Mouse (Mus musculus) midbrain, embryonic 10.5 days (tissue): ENCODE measurements around the gene Gm20388. TPM values are rescaled to one million over a fixed set of nuclear protein-coding genes. Genes with fewer than 3 reads are reported as not detected.
A peak's percentile ranks its signal among the peaks of the same experiment; 100 is the strongest.

Source experiments
- DNase-seq: peaks from one replicate; pipeline ENCODE4 v3.0.0-alpha.2; 2017; ENCODE audit warnings: low spot score
- H3K27ac ChIP-seq: fragments of 300-500 bp; sonication (generic); replicated peaks from 2 replicates; pipeline ENCODE4 v1.5.1; 2016; ENCODE audit warnings: mild to moderate bottlenecking
- H3K27me3 ChIP-seq: fragments of 300-500 bp; sonication (generic); 2 replicates; pipeline ENCODE4 v1.6.1; 2016; ENCODE audit warnings: low read depth, mild to moderate bottlenecking; ENCODE audit not compliant: poor library complexity, severe bottlenecking
- H3K36me3 ChIP-seq: fragments of 300-500 bp; sonication (generic); 2 replicates; pipeline ENCODE4 v1.6.1; 2016; ENCODE audit warnings: mild to moderate bottlenecking, moderate library complexity
- H3K4me1 ChIP-seq: fragments of 300-500 bp; sonication (generic); 2 replicates; pipeline ENCODE4 v1.6.1; 2016
- H3K4me3 ChIP-seq: fragments of 300-500 bp; sonication (generic); 2 replicates; pipeline ENCODE4 v1.5.1; 2016; ENCODE audit warnings: mild to moderate bottlenecking, moderate library complexity
- H3K9me3 ChIP-seq: fragments of 300-500 bp; sonication (generic); replicated peaks from 2 replicates; pipeline ENCODE4 v1.6.1; 2016; ENCODE audit warnings: mild to moderate bottlenecking
- WGBS: fragments of 180-500 bp; shearing (Covaris S2); methylation state at CpG from one replicate; pipeline ENCODE4 v1.1.7; 2016; 5-methylcytosine and 5-hydroxymethylcytosine counted together
- polyA plus RNA-seq: library from polyadenylated mRNA; unstranded; fragments of >200 nt; fragmentation: Nextera tagmentation; extraction: Ambion mirVana; gene quantifications from 2 replicates; pipeline ENCODE4 v1.2.1, GENCODE M21; 2016

Gm20388 gene
- polyA plus RNA-seq, 1 experiment from 2014 or later: 7.1 TPM

GRCm38 (mm10) chr8:120476711-120477575 lies 566.3 kb downstream of the Gm20388 start:
- Histone ChIP-seq H3K27me3 (peaks cover 39% of the 10 kb centered on the region), H3K27ac (peak overlapping the region; percentile 81), H3K9me3 (no peaks in the 10 kb centered on the region), H3K36me3 (no peaks in the 10 kb centered on the region), H3K4me1 (peaks cover 89% of the 10 kb centered on the region), H3K4me3 (0 out of 2 replicates have a peak overlapping the region, but pooled peaks have one; percentile 3)
- WGBS: 61% methylated on average over 25 of the region's 25 CpGs
- no peak for DNase-seq

- no peak for DNase-seq
- Histone ChIP-seq H3K4me3 (no peak overlapping the region), H3K4me1 (peaks cover 81% of the 10 kb centered on the region), H3K27me3 (peaks cover 46% of the 10 kb centered on the region), H3K36me3 (no peaks in the 10 kb centered on the region), H3K9me3 (no peaks in the 10 kb centered on the region), H3K27ac (peak overlapping the region; percentile 9; the same call in 1 of the 2 replicates)
- 89% methylated on average over 11 of the region's 11 CpGs for WGBS
Observed at GRCm38 (mm10) chr8:120478754-120479153, 568.1 kb downstream of the Gm20388 start.

- peak overlapping the region; percentile 9 for H3K27ac ChIP-seq
- H3K36me3 ChIP-seq: no peaks in the 10 kb centered on the region
- no peak for DNase-seq
- H3K4me1 ChIP-seq: peaks cover 81% of the 10 kb centered on the region
- peaks cover 46% of the 10 kb centered on the region for H3K27me3 ChIP-seq
- H3K9me3 ChIP-seq: no peaks in the 10 kb centered on the region
- WGBS: 86% methylated on average over 4 of the region's 4 CpGs
- H3K4me3 ChIP-seq: no peak overlapping the region
Observed at GRCm38 (mm10) chr8:120479691-120480090, 569.0 kb downstream of the Gm20388 start.

- peak overlapping the region; percentile 29 for H3K27ac ChIP-seq
- H3K9me3 ChIP-seq: no peaks in the 10 kb centered on the region
- H3K36me3 ChIP-seq: no peaks in the 10 kb centered on the region
- 74% methylated on average over 9 of the region's 9 CpGs for WGBS
- H3K27me3 ChIP-seq: peaks cover 48% of the 10 kb centered on the region
- no peak overlapping the region for H3K4me3 ChIP-seq
- peaks cover 81% of the 10 kb centered on the region for H3K4me1 ChIP-seq
- no peak for DNase-seq
Observed at GRCm38 (mm10) chr8:120482015-120482689, 571.5 kb downstream of the Gm20388 start.

DNA sequence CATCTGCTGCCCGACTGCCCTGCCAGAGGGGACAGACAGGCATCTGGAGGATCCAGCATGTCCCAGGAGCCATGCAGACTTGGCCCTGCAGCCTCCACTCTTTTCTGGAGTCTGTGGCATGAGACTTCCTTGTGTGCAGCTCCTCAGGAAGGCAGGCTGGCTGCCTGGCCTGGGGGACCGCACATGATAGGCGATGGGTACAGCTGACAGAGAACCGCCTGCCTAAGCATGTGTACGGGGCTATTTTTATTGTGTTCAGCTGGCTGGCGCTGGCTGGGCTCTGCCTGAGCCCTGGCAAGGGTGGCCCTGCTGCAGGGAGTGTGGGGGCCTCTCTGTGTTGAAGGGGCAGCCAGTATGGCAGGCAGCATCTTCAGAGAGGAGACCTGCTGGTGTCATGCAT lies 573.8 kb downstream of the Gm20388 start:
- 76% methylated on average over 6 of the region's 6 CpGs for WGBS
- peak overlapping the region; percentile 99 for H3K27ac ChIP-seq

DNA sequence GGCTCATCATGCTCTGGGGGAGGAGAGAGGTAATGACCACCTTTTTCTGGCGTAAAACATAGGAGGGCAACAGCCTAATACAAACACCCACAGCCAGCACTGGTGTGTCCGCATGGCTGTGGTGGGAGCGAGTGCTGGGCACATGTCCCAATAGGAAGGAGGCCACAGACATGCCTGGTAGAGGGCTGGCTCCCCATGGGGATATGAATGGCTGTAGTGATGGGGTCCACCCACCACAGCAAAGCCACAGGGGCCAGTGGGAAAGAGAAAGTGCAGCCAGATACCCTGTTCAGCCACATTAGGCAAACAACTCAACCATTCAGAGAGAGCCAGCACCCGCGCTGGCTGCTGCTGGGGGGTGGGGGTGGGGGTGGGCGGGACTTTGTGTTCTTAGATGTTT lies 574.5 kb downstream of the Gm20388 start:
- peaks cover 71% of the 10 kb centered on the region for H3K4me1 ChIP-seq
- H3K9me3 ChIP-seq: no peaks in the 10 kb centered on the region
- peaks cover 43% of the 10 kb centered on the region for H3K27me3 ChIP-seq
- DNase-seq: no peak
- no peaks in the 10 kb centered on the region for H3K36me3 ChIP-seq
- peak overlapping the region; percentile 16; the same call in 1 of the 2 replicates for H3K4me3 ChIP-seq
- peak overlapping the region; percentile 99 for H3K27ac ChIP-seq
- WGBS: 39% methylated on average over 6 of the region's 6 CpGs

More for the DNA sequence above, 573.8 kb downstream of the Gm20388 start:
- no peaks in the 10 kb centered on the region for H3K36me3 ChIP-seq
- no peak for DNase-seq
- H3K27me3 ChIP-seq: peaks cover 37% of the 10 kb centered on the region
- peaks cover 69% of the 10 kb centered on the region for H3K4me1 ChIP-seq
- H3K4me3 ChIP-seq: no peak overlapping the region
- no peaks in the 10 kb centered on the region for H3K9me3 ChIP-seq

DNA sequence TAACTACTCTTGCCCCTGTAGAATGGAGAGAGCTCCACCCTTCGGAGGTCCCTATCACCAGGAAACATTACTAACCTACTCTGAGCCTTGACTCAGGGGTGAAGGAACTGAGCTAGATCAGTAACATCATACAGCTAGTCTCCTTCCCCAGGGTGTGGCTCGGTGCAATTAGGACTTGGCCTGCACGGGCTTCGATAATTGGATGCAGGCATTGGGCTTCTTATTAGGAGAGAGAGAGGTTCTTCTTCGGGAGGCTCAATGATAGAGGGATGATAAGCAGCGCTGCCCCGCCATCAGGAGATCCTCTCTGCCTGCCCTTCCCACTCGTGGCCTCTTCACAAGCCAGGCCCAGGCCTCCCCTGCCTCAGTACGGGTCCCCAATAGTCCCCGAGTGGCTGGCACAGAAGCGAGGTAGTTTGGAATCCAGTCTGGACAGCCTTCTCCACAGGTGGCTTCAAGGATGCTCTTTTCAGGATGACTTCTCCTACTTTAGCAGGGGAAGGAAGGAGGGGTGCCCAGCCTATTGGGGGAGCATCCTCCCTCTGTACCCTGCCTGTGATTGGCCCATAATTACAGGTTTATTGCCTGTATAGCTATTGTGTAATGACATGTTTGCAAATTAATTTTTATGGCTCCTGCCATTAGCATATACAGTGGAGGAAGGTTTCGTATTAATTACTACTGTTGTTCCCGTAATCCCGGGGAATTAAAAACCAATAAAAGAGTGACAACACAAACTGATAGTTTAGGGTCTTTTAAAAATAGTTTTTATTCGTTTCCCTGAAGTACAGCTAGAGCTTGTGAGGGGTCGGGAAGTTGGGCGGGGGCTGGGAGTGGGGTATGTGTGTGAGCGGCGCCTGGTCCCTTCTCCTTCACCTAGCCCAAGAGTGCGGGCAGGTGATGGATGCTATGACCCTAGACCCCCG lies 575.2 kb downstream of the Gm20388 start:
- WGBS: 17% methylated on average over 21 of the region's 21 CpGs
- H3K27me3 ChIP-seq: peaks cover 50% of the 10 kb centered on the region
- DNase-seq: no peak

DNA sequence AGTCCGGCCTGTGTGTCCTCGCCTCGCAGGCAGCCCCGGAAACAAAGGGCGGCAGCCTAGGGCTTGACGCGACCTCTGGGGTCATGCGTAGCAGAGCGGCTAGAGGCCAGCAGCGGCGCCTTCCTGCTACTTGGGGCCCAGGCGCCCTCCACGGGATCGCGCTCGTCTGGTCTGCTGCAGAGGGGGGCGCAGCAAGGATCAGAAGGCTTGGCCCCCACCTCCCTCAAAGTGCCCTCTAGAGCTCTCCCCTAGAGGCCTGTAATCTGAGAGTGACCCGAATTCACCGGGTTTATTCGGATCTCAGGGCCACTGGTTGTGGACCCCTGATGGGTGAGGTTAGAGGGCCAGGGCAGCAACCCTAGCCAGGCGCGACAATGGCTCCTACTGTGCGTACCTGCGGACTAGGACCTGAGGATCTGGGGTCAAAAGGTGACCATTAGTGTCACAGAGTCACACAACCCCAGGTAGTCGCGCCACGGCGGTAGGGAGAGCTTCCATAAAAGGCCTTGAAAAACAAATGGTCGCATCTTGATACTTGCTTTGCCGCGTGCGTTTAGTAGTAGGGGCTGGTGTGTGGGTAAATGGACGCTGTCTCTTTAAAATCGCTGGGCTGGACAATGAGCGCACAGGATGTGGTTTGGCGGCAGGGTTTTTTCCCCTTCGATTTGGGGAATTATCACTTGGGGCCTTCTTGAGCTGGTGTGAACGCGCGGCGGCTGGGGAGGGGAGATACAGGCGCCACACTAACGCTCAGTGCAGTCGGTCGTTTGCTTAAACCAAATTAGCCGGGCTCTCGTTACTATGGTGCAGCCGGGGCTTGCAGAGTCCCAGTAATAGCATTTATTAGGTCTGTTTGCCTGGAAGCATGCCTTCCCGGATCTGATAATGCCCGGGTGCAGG lies 576.1 kb downstream of the Gm20388 start:
- H3K4me3 ChIP-seq: peak overlapping the region; percentile 74
- H3K27ac ChIP-seq: peak overlapping the region; percentile 99
- H3K36me3 ChIP-seq: no peaks in the 10 kb centered on the region
- peak; percentile 83 for DNase-seq
- under 1% methylated on average over 50 of the region's 50 CpGs for WGBS
- H3K9me3 ChIP-seq: no peaks in the 10 kb centered on the region
- H3K27me3 ChIP-seq: peaks cover 53% of the 10 kb centered on the region
- H3K4me1 ChIP-seq: peaks cover 80% of the 10 kb centered on the region

More for the DNA sequence above, 575.2 kb downstream of the Gm20388 start:
- Histone ChIP-seq H3K9me3 (no peaks in the 10 kb centered on the region), H3K36me3 (no peaks in the 10 kb centered on the region), H3K4me1 (peaks cover 78% of the 10 kb centered on the region), H3K4me3 (peak overlapping the region; percentile 74), H3K27ac (peak overlapping the region; percentile 99)

DNA sequence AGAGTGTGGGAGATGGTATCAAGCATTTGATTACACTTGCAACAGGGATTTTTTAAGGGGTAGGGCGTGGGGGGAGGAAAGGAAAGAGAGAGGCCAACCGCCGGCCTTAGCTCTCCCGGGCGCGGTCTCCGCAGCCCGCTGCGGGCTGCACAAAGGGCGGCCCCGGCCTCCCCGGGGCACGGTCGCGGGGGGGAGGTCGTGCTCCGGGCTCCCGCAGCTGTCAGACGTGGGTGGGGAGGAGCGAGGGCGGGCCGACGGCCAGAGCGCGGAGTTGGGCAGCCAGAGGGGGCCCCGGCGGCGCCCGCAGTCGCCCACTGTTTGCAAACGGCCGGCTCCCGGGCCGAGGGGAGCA lies 576.7 kb downstream of the Gm20388 start:
- peak overlapping the region; percentile 74 for H3K4me3 ChIP-seq
- under 1% methylated on average over 34 of the region's 34 CpGs for WGBS

DNA sequence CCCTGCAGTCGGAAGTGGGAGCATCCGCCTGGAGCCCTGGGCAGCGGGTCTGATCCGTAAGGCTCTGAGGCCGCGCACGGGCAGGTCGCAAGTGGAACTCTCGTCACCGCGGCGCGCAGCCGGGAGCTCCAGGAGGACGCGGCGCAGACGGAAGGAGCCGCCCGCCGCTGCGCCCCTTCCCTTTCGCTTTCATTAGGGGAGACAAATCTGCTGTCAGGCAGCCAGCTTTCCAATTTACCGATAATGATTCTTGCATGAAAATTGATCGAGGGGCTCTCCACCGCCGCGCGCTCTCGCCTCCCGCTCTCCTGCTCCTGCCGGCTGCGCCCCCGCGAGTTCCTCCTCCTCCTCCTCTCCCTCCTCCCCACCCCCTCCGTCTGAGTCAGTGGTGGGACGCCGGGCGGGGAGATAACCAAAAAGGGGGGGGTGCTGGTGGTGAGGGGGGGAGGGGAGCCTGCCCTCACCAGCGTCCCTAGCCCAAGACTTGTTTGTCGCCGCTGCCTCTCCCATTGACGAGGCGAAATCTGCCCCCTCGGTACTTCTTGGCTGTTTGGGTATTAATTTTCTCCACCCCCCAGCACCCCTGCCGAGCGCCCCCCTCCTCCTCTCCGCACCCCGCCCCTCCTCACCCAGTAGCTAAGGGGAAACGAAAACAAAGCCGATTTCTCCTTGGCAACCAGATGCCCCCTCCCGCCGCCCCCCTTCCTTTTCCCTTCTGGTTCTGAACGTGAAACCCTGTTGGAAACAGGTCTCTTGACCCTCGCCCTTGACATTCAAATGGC lies 577.3 kb downstream of the Gm20388 start:
- peak; percentile 93 for DNase-seq
- H3K36me3 ChIP-seq: no peaks in the 10 kb centered on the region
- peak overlapping the region; percentile 74 for H3K4me3 ChIP-seq
- H3K27ac ChIP-seq: peak overlapping the region; percentile 99
- under 1% methylated on average over 54 of the region's 55 CpGs for WGBS
- H3K9me3 ChIP-seq: no peaks in the 10 kb centered on the region
- H3K27me3 ChIP-seq: peaks cover 64% of the 10 kb centered on the region
- peaks cover 82% of the 10 kb centered on the region for H3K4me1 ChIP-seq

More for the DNA sequence above, 576.7 kb downstream of the Gm20388 start:
- peaks cover 80% of the 10 kb centered on the region for H3K4me1 ChIP-seq
- peaks cover 59% of the 10 kb centered on the region for H3K27me3 ChIP-seq
- no peaks in the 10 kb centered on the region for H3K36me3 ChIP-seq
- DNase-seq: no peak
- no peaks in the 10 kb centered on the region for H3K9me3 ChIP-seq
- H3K27ac ChIP-seq: peak overlapping the region; percentile 99

DNA sequence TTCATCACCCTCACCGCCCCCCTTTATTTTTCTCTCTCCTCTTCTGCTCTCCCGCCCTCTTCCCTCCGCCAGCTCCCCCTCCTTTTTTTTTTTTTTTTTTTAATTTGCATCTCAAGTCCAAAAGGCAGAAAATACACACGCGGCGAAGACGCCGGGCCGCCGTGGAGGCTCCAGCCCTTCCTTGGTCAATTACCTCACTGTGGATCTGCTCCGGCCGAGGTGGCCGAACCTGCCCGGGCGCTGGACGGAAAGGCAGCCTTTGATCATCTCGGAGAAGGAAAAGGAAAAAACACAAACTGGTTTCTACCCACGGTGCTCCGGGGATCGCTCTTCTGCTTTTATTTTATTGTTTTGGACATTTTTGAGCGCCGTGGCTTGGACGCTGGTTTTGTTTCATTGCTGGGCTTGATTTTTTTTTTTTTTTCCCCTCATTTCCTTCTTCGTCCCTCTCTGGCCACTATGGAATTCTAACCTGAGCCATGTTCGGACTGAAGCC lies 578.0 kb downstream of the Gm20388 start:
- Histone ChIP-seq H3K4me3 (peak overlapping the region; percentile 74), H3K36me3 (no peaks in the 10 kb centered on the region), H3K9me3 (no peaks in the 10 kb centered on the region), H3K4me1 (peaks cover 87% of the 10 kb centered on the region), H3K27ac (peak overlapping the region; percentile 99), H3K27me3 (peaks cover 64% of the 10 kb centered on the region)
- peak; percentile 75 for DNase-seq
- under 1% methylated on average over 25 of the region's 25 CpGs for WGBS
